Mouse (Mus musculus) liver, embryonic 14.5 days (tissue): ENCODE results near the gene Amdhd2.

ENCODE experiments used
- CTCF ChIP-seq: IDR thresholded peaks from 2 replicates; pipeline ENCODE4 v1.5.1; 2016; ENCODE audit warnings: antibody characterized with exemption, low read depth, control low read depth
- EP300 ChIP-seq: IDR thresholded peaks from 2 replicates; pipeline ENCODE4 v1.6.1; 2016; ENCODE audit warnings: antibody characterized with exemption, low read depth

DNA sequence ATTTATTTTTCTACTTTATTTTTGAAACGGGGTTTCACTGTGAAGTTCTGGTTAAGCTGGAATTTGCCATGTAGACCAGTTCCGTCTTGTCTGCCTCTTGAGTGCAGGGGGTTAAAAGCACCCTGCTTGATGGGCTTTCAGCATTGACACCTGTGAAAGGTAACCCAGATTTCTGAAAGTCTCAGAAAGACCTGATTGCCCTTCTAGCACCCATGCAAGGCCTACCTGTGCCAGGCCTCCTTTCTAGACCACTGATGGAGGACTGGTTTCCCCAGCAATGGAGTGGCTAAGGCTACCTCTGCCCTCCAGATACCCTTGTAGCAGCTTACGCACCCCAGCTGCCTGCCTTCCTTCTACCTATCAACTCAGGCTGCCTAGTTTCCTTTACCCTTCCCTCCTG, 6.6 kb upstream of the Amdhd2 start:
- no peak for TF ChIP-seq CTCF
- TF ChIP-seq EP300 = no peak
